Mouse (Mus musculus) liver, postnatal 0 days (tissue): ENCODE measurements around the gene Atf7ip.

Experiments used
- CTCF ChIP-seq: sonication (generic); IDR thresholded peaks from 2 replicates; pipeline ENCODE4 v1.5.1; 2016; ENCODE audit warnings: antibody characterized with exemption, low read depth
- EP300 ChIP-seq: IDR thresholded peaks from 2 replicates; pipeline ENCODE4 v1.6.1; 2016; ENCODE audit warnings: antibody characterized with exemption, low read depth, mild to moderate bottlenecking

DNA sequence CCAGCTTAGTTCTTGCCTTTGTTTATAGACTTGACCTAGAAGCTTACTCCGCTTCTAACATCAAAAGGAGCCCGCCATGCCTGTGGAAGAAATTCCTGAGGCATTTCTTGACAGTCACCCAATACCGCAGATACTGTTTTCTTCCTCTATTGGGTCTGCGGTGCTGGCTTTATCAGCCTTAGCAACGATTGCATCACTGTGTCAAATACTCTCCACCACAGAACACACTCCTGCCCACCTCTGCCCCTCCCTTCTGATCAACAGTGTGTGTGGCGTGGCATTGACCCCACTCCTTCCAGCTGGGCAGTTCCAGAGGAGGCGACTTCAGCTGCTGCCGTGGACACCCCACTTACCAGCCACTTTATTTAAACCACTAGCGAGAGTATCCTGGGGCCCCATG lies 139.8 kb downstream of the Atf7ip start:
- TF ChIP-seq CTCF (no peak), EP300 (no peak)
